In the genomic region with DNA sequence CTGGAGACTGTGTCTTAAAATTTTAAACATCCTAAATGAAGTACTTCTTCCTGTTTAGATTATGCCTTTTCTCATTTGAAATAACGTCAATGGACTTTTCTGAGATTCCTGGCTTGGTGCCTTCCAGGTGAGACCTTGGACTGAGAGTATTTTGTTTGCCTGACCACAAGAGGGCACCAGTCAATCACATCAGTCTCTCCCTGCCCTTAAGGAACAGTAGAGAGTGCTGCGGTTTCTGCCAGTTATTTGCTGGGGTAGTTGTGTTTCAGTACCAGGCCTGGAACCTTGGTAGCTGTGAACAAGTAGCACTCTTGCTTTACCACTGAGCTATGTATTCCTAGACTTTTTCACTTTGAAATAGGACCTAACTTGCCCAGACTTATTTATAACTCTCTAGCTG, we compare ENCODE assay signal across 8 mouse cellular contexts. TPM values are rescaled to one million over a fixed set of nuclear protein-coding genes. Genes with fewer than 3 reads are reported as not detected.
DNase-seq lines count a peak whose midpoint lies in the region; ATAC-seq and TF ChIP-seq lines count a peak whose summit lies in the region.

No protein-coding gene starts in this region.

- TF ChIP-seq EP300 in heart, adult 2 months (IDR thresholded peaks at IDR 0.05; ENCODE audit: insufficient read depth, low read depth, low read length): peak; percentile 88

- no peaks in the 10 kb centered on the region for H3K36me3 ChIP-seq in kidney, embryonic 16.5 days (ENCODE audit: insufficient read depth, low read length)
- no peaks in the 10 kb centered on the region; the same call in 1 of the 2 replicates for H3K36me3 ChIP-seq in heart, adult 2 months (ENCODE audit: control insufficient read depth, insufficient read depth, low read length)
- no peaks in the 10 kb centered on the region for H3K36me3 ChIP-seq in stomach, embryonic 14.5 days (ENCODE audit: control insufficient read depth, insufficient read depth, low read length)

- no peak overlapping the region for H3K9ac ChIP-seq in kidney, embryonic 16.5 days (replicated peaks; ENCODE audit: low read length)
- no peak overlapping the region for H3K9ac ChIP-seq in heart, adult 2 months (ENCODE audit: low read depth, low read length)
- H3K9ac ChIP-seq in stomach, embryonic 14.5 days (replicated peaks; ENCODE audit: low read depth, low read length): no peak overlapping the region

- peak; percentile 92 for TF ChIP-seq CTCF in heart, adult 2 months (IDR thresholded peaks at IDR 0.05)

- peaks cover 7% of the 10 kb centered on the region for H3K4me1 ChIP-seq in kidney, embryonic 16.5 days (ENCODE audit: insufficient read depth, low read length)
- H3K4me1 ChIP-seq in heart, adult 2 months (ENCODE audit: control insufficient read depth, insufficient read depth, low read length): no peaks in the 10 kb centered on the region
- H3K4me1 ChIP-seq in stomach, embryonic 14.5 days (ENCODE audit: control insufficient read depth, insufficient read depth, low read length): no peaks in the 10 kb centered on the region

- 5% methylated on average over 2 of the region's 2 CpGs for WGBS in kidney, embryonic 16.5 days
- WGBS in heart, adult 2 months: 1% methylated on average over 2 of the region's 2 CpGs
- 2% methylated on average over 2 of the region's 2 CpGs for WGBS in stomach, embryonic 14.5 days

- H3K27ac ChIP-seq in kidney, embryonic 16.5 days (ENCODE audit: low read length): no peak overlapping the region
- no peak overlapping the region for H3K27ac ChIP-seq in heart, adult 2 months
- no peak overlapping the region for H3K27ac ChIP-seq in stomach, embryonic 14.5 days (ENCODE audit: low read length)

- DNase-seq in kidney, adult 11 months: peak; percentile 50
- peak; percentile 82 for DNase-seq in NIH3T3 (ENCODE audit: low read depth)
- peak; percentile 66 to 81 for DNase-seq in cerebellum, postnatal 25 days
- peak; percentile 49 to 66 for DNase-seq in heart, adult 2 months
- peak; percentile 75 for DNase-seq in kidney, postnatal 10 days
- peak; percentile 77 for DNase-seq in lung, postnatal 10 days

- ATAC-seq in kidney, embryonic 16.5 days (ENCODE audit: low FRiP score, low TSS enrichment): no peak
- peak; percentile 57; the same call in 1 of the 2 replicates for ATAC-seq in stomach, embryonic 14.5 days (ENCODE audit: insufficient number of reproducible peaks, insufficient read depth, low FRiP score, low read depth)

- intact Hi-C loops in heart, adult 2 months (cut with DNase I): loop anchor here (1.0 to 10.0 kb wide), 3 partner anchors 37 to 155 kb away; a partner anchor contains a TSS

- H3K4me3 ChIP-seq in kidney, embryonic 16.5 days (ENCODE audit: low read length): no peak overlapping the region
- H3K4me3 ChIP-seq in heart, adult 2 months: no peak overlapping the region
- no peak overlapping the region for H3K4me3 ChIP-seq in stomach, embryonic 14.5 days (ENCODE audit: low read depth, low read length)

- H3K4me2 ChIP-seq in kidney, embryonic 16.5 days (replicated peaks; ENCODE audit: low read depth, low read length): no peak overlapping the region
- H3K4me2 ChIP-seq in stomach, embryonic 14.5 days (replicated peaks; ENCODE audit: low read depth, low read length): no peak overlapping the region

- no peaks in the 10 kb centered on the region for H3K9me3 ChIP-seq in kidney, embryonic 16.5 days (ENCODE audit: low read length)
- H3K9me3 ChIP-seq in stomach, embryonic 14.5 days (ENCODE audit: control insufficient read depth, low read depth, low read length): no peaks in the 10 kb centered on the region

- H3K79me2 ChIP-seq in heart, adult 2 months (replicated peaks; ENCODE audit: control insufficient read depth, insufficient read depth, low read length): no peaks in the 10 kb centered on the region

- no peak for TF ChIP-seq POLR2A in heart, adult 2 months (IDR thresholded peaks at IDR 0.05; ENCODE audit: insufficient read depth, low read depth, low read length)

- H3K27me3 ChIP-seq in kidney, embryonic 16.5 days (ENCODE audit: insufficient read depth, low read length): no peaks in the 10 kb centered on the region
- no peaks in the 10 kb centered on the region for H3K27me3 ChIP-seq in heart, adult 2 months (ENCODE audit: control insufficient read depth, insufficient read depth, low read length)
- H3K27me3 ChIP-seq in stomach, embryonic 14.5 days (ENCODE audit: control insufficient read depth, insufficient read depth, low read length): no peaks in the 10 kb centered on the region

RNA-seq across cellular contexts. Expression of a gene that starts 5.2 kb away (rescaled TPM):
- 34.7 and 37.8 TPM in 2 replicates for polyA plus RNA-seq in kidney, embryonic 16.5 days (2015; fragmentation: Nextera tagmentation; extraction: Ambion mirVana)
- total RNA-seq in heart, adult 2 months (2021): 10 to 100 TPM; 14.9 to 16.4 TPM
- 17.6 and 21.2 TPM in 2 replicates for polyA plus RNA-seq in heart, adult 2 months (2012; rRNA removed)
- polyA plus RNA-seq in stomach, embryonic 14.5 days (2014; fragmentation: Nextera tagmentation; extraction: Ambion mirVana): 22.5 and 26.1 TPM in 2 replicates

RNA-seq across cellular contexts. Expression of a gene that starts 6.1 kb away (rescaled TPM):
- polyA plus RNA-seq in kidney, embryonic 16.5 days (2015; fragmentation: Nextera tagmentation; extraction: Ambion mirVana): 76.1 and 86.1 TPM in 2 replicates
- 100 to 1,000 TPM; 121 to 133 TPM for total RNA-seq in heart, adult 2 months (2021)
- polyA plus RNA-seq in heart, adult 2 months (2012; rRNA removed): 52.7 and 72.9 TPM in 2 replicates
- 85.7 and 87.5 TPM in 2 replicates for polyA plus RNA-seq in stomach, embryonic 14.5 days (2014; fragmentation: Nextera tagmentation; extraction: Ambion mirVana)

RNA-seq across cellular contexts. Expression of a gene that starts 31.4 kb away (rescaled TPM):
- polyA plus RNA-seq in kidney, embryonic 16.5 days (2015; fragmentation: Nextera tagmentation; extraction: Ambion mirVana): 55.3 and 56.8 TPM in 2 replicates
- total RNA-seq in heart, adult 2 months (2021): not detected
- polyA plus RNA-seq in heart, adult 2 months (2012; rRNA removed): 0.20 and 4.2 TPM in 2 replicates
- polyA plus RNA-seq in stomach, embryonic 14.5 days (2014; fragmentation: Nextera tagmentation; extraction: Ambion mirVana): 27.3 and 36.0 TPM in 2 replicates
